Mouse (Mus musculus): ENCODE measurements around the gene Smndc1. TPM values are rescaled to one million over a fixed set of nuclear protein-coding genes. Genes with fewer than 3 reads are reported as not detected.

Gene Smndc1
- polyA plus RNA-seq, 1 experiment from 2014 or later = 28.0 TPM

- no peak overlapping the region for H3K4me3 ChIP-seq (replicated peaks)
- H3K27ac ChIP-seq = no peak overlapping the region
- no peak for DNase-seq
- H3K4me2 ChIP-seq = no peak overlapping the region
- no peak overlapping the region for H3K9ac ChIP-seq
- H3K9me3 ChIP-seq (replicated peaks) = no peaks in the 10 kb centered on the region
- 88% methylated on average over 10 of the region's 10 CpGs for WGBS (ENCODE audit: insufficient replicate concordance)
- H3K4me1 ChIP-seq (replicated peaks) = no peaks in the 10 kb centered on the region; the same call in 1 of the 2 replicates
- no peak for ATAC-seq (ENCODE audit: low read depth)
- peaks cover 79% of the 10 kb centered on the region for H3K36me3 ChIP-seq
- H3K27me3 ChIP-seq = no peaks in the 10 kb centered on the region
Observed at GRCm38 (mm10) chr19:53378421-53378820, 12.0 kb downstream of the Smndc1 start.

- Histone ChIP-seq H3K4me3 (replicated peaks) (no peak overlapping the region), H3K9me3 (replicated peaks) (no peaks in the 10 kb centered on the region), H3K36me3 (peaks cover 78% of the 10 kb centered on the region), H3K27me3 (no peaks in the 10 kb centered on the region), H3K27ac (no peak overlapping the region), H3K9ac (no peak overlapping the region), H3K4me2 (no peak overlapping the region), H3K4me1 (replicated peaks) (no peaks in the 10 kb centered on the region)
- no peak for ATAC-seq (ENCODE audit: low read depth)
- 74% methylated on average over 8 of the region's 8 CpGs for WGBS (ENCODE audit: insufficient replicate concordance)
- no peak for DNase-seq
Observed at GRCm38 (mm10) chr19:53377652-53378051, 12.7 kb downstream of the Smndc1 start.

- no peak for DNase-seq
- Histone ChIP-seq H3K9ac (no peak overlapping the region), H3K27me3 (no peaks in the 10 kb centered on the region), H3K9me3 (replicated peaks) (no peaks in the 10 kb centered on the region), H3K36me3 (peaks cover 76% of the 10 kb centered on the region), H3K4me1 (replicated peaks) (no peaks in the 10 kb centered on the region), H3K4me2 (no peak overlapping the region), H3K27ac (no peak overlapping the region), H3K4me3 (replicated peaks) (no peak overlapping the region)
- 90% methylated on average over 9 of the region's 9 CpGs for WGBS (ENCODE audit: insufficient replicate concordance)
- no peak for ATAC-seq (ENCODE audit: low read depth)
Observed at GRCm38 (mm10) chr19:53375816-53376215, 14.6 kb downstream of the Smndc1 start.

GRCm38 (mm10) chr19:53375299-53375698 lies 15.1 kb downstream of the Smndc1 start:
- H3K9ac ChIP-seq = no peak overlapping the region
- H3K4me2 ChIP-seq = no peak overlapping the region
- no peaks in the 10 kb centered on the region for H3K9me3 ChIP-seq (replicated peaks)
- no peak overlapping the region for H3K4me3 ChIP-seq (replicated peaks)
- H3K36me3 ChIP-seq = peaks cover 72% of the 10 kb centered on the region
- ATAC-seq (ENCODE audit: low read depth) = no peak
- DNase-seq = no peak
- no peaks in the 10 kb centered on the region for H3K4me1 ChIP-seq (replicated peaks)
- H3K27ac ChIP-seq = no peak overlapping the region
- 85% methylated on average over 6 of the region's 6 CpGs for WGBS (ENCODE audit: insufficient replicate concordance)
- no peaks in the 10 kb centered on the region for H3K27me3 ChIP-seq

- Histone ChIP-seq H3K4me1 (replicated peaks) (peaks cover 8% of the 10 kb centered on the region), H3K27me3 (no peaks in the 10 kb centered on the region), H3K9me3 (replicated peaks) (no peaks in the 10 kb centered on the region), H3K27ac (no peak overlapping the region; the same call in 1 of the 2 replicates), H3K4me2 (no peak overlapping the region), H3K4me3 (replicated peaks) (no peak overlapping the region), H3K9ac (no peak overlapping the region), H3K36me3 (peaks cover 65% of the 10 kb centered on the region)
- ATAC-seq (ENCODE audit: low read depth) = no peak
- no peak for DNase-seq
- 88% methylated on average over 2 of the region's 2 CpGs for WGBS (ENCODE audit: insufficient replicate concordance)
Observed at GRCm38 (mm10) chr19:53373570-53373969, 16.8 kb downstream of the Smndc1 start.

GRCm38 (mm10) chr19:53371666-53372065 lies 18.7 kb downstream of the Smndc1 start, which contains the start of gene Gm10197:
TSS of gene Gm10197 (minus strand) at chr19:53371766.
- WGBS (ENCODE audit: insufficient replicate concordance) = 84% methylated on average over 13 of the region's 13 CpGs
- H3K9me3 ChIP-seq (replicated peaks) = no peaks in the 10 kb centered on the region

GRCm38 (mm10) chr19:53370233-53370632 lies 20.1 kb downstream of the Smndc1 start:
- Histone ChIP-seq H3K4me2 (no peak overlapping the region), H3K9ac (no peak overlapping the region), H3K9me3 (replicated peaks) (no peaks in the 10 kb centered on the region), H3K36me3 (peaks cover 44% of the 10 kb centered on the region), H3K4me3 (replicated peaks) (no peak overlapping the region), H3K27me3 (no peaks in the 10 kb centered on the region), H3K4me1 (replicated peaks) (peaks cover 15% of the 10 kb centered on the region), H3K27ac (no peak overlapping the region)
- ATAC-seq (ENCODE audit: low read depth) = no peak
- WGBS (ENCODE audit: insufficient replicate concordance) = 73% methylated on average over 15 of the region's 15 CpGs
- no peak for DNase-seq

More at GRCm38 (mm10) chr19:53371666-53372065, 18.7 kb downstream of the Smndc1 start, which contains the start of gene Gm10197:
- ATAC-seq (ENCODE audit: low read depth) (no peak), DNase-seq (no peak)
- Histone ChIP-seq H3K36me3 (peaks cover 56% of the 10 kb centered on the region), H3K4me1 (replicated peaks) (peaks cover 8% of the 10 kb centered on the region), H3K9ac (no peak within 1 kb of the TSS), H3K27ac (no peak within 1 kb of the TSS), H3K4me2 (no peak within 1 kb of the TSS), H3K27me3 (no peaks in the 10 kb centered on the region), H3K4me3 (replicated peaks) (no peak within 1 kb of the TSS)

- peaks cover 19% of the 10 kb centered on the region for H3K4me1 ChIP-seq (replicated peaks)
- peaks cover 38% of the 10 kb centered on the region for H3K36me3 ChIP-seq
- H3K9me3 ChIP-seq (replicated peaks) = no peaks in the 10 kb centered on the region
- H3K4me2 ChIP-seq = no peak overlapping the region
- peak; percentile 44; the same call in 1 of the 2 replicates for ATAC-seq (ENCODE audit: low read depth)
- no peak overlapping the region for H3K27ac ChIP-seq
- no peak overlapping the region for H3K9ac ChIP-seq
- WGBS (ENCODE audit: insufficient replicate concordance) = 36% methylated on average over 14 of the region's 14 CpGs
- no peaks in the 10 kb centered on the region for H3K27me3 ChIP-seq
- H3K4me3 ChIP-seq (replicated peaks) = no peak overlapping the region
- peak; percentile 48 for DNase-seq
Observed at GRCm38 (mm10) chr19:53369469-53370043, 20.8 kb downstream of the Smndc1 start.

- H3K27ac ChIP-seq = no peak overlapping the region
- H3K4me1 ChIP-seq (replicated peaks) = peaks cover 19% of the 10 kb centered on the region
- DNase-seq = no peak
- no peaks in the 10 kb centered on the region for H3K9me3 ChIP-seq (replicated peaks)
- H3K4me2 ChIP-seq = no peak overlapping the region
- no peak overlapping the region for H3K9ac ChIP-seq
- 84% methylated on average over 7 of the region's 7 CpGs for WGBS (ENCODE audit: insufficient replicate concordance)
- H3K4me3 ChIP-seq (replicated peaks) = no peak overlapping the region
- ATAC-seq (ENCODE audit: low read depth) = no peak
- H3K27me3 ChIP-seq = no peaks in the 10 kb centered on the region
- peaks cover 12% of the 10 kb centered on the region for H3K36me3 ChIP-seq
Observed at GRCm38 (mm10) chr19:53366881-53367280, 23.5 kb downstream of the Smndc1 start.

- no peaks in the 10 kb centered on the region for H3K27me3 ChIP-seq
- no peak overlapping the region for H3K27ac ChIP-seq
- no peak overlapping the region for H3K4me3 ChIP-seq (replicated peaks)
- H3K4me2 ChIP-seq = no peak overlapping the region
- DNase-seq = no peak
- H3K4me1 ChIP-seq (replicated peaks) = peaks cover 21% of the 10 kb centered on the region
- H3K9me3 ChIP-seq (replicated peaks) = no peaks in the 10 kb centered on the region
- H3K36me3 ChIP-seq = peaks cover 6% of the 10 kb centered on the region
- no peak overlapping the region for H3K9ac ChIP-seq
- WGBS (ENCODE audit: insufficient replicate concordance) = 80% methylated on average over 11 of the region's 11 CpGs
- ATAC-seq (ENCODE audit: low read depth) = no peak
Observed at GRCm38 (mm10) chr19:53366057-53366775, 24.2 kb downstream of the Smndc1 start.

GRCm38 (mm10) chr19:53364963-53365362 lies 25.4 kb downstream of the Smndc1 start:
- Histone ChIP-seq H3K27ac (no peak overlapping the region), H3K4me3 (replicated peaks) (no peak overlapping the region), H3K4me2 (0 out of 2 replicates have a peak overlapping the region, but pooled peaks have one; percentile 8), H3K36me3 (peaks cover under 1% of the 10 kb centered on the region; the same call in 1 of the 2 replicates), H3K27me3 (no peaks in the 10 kb centered on the region), H3K4me1 (replicated peaks) (peaks cover 33% of the 10 kb centered on the region), H3K9ac (no peak overlapping the region), H3K9me3 (replicated peaks) (no peaks in the 10 kb centered on the region)
- ATAC-seq (ENCODE audit: low read depth) = 0 out of 2 replicates have a peak, but pooled peaks have one; percentile 38
- no peak for DNase-seq
- 52% methylated on average over 9 of the region's 9 CpGs for WGBS (ENCODE audit: insufficient replicate concordance)
